Mouse (Mus musculus): ENCODE results near the gene Rnf144b.
A peak's percentile ranks its signal among the peaks of the same experiment; 100 is the strongest.

Rnf144b gene

DNA sequence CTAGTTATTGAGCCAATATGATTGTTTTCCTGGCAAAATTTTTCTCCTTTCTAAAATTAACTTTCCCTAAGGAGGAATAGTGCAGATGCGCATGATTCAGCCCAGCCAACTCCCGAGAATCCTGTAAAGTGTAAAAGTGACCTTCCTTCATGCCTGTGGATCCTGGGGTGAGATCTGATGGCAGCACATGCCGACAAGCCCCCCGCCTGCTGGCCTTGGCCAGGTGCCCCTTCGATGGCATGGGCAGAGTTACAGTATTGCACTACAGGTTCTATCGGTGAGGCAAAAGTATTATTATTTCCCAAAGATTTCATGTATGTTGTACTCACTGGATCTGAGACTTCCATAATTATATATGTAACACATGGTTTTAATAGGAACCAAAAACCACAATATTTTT is 2.5 kb downstream of the Rnf144b start:
- DNase-seq: no peak

DNA sequence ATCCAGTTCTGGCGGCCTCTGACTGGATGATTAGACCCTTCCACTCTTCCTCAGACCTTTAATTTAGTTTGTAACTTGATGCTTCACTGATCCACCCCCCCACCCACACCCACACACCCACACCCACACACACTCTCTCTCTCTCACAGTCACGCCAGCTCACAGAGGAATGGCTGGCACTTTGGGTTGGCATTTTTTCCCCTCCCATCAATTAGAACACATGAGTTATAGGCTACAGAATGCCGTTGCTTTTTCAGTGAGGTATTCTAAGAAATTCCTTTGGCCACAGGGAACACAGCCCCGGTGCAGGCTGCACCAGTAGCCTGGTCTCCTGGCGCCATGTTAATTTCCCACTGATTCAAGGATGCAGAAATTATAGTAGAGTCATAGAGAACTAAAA is 3.1 kb downstream of the Rnf144b start:
- DNase-seq: no peak

DNA sequence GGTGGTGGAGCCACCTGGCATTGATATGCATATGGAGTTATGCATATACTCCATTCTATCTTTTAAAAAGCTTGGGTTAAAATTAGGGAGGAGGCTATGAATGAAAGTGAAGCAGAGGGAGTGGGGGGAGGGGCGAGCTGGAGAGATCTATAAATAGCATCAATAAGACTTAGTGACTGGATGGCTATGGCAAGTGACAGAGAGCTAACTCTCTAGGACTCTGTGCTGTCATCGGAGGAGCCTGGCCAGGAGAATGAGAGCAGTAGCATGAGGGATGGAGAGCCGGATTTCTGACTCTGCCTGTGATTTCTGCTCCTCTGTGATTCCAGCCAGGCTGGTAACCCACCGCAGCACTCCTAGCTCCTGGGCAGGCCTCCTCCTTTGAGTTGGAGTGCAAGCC is 6.6 kb downstream of the Rnf144b start:
- no peak for DNase-seq

- no peak for DNase-seq
These were observed 10.6 kb downstream of the Rnf144b start for GRCm38 (mm10) chr13:47133058-47133457.

DNA sequence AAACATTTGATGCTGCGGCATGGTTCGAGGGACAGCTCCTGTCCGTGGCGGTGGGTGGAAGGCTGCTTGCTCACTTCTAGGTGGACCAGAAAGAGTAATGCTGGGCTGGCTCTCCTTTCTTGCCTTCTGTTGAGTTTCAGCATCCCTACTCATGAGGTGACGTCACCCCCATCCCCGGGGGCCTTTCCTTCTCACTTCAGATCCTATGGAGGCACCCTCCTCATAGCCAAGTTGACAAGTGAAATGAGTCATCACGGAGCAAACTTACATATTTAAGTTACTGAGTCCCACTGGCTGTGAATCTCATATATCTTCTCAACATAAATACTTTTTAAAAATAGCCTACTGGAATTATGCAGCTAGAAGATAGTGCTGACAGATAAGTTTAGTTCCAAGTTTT is 12.4 kb downstream of the Rnf144b start:
- peak; percentile 48 for DNase-seq

GRCm38 (mm10) chr13:47135741-47136140 is 13.3 kb downstream of the Rnf144b start:
- no peak for DNase-seq

DNA sequence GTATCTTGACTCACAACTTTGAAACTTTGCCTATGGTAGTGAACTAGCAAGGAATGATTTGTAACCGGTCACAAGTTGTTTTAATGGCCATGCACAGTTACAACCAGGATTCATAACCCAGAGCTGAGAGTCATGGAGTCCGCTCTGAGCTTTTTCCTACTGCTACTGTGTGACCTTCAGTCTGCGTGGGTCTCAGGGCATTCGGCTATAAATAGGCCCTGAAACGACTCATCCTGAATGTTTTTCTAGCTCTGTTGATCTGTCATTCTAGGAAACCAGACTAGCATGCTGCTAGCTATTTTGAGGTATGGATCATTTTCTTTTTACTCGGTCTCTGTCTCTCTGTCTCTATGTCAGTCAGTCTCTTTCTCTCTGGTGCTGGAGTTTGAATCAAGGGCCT is 20.3 kb downstream of the Rnf144b start:
- no peak for DNase-seq

DNA sequence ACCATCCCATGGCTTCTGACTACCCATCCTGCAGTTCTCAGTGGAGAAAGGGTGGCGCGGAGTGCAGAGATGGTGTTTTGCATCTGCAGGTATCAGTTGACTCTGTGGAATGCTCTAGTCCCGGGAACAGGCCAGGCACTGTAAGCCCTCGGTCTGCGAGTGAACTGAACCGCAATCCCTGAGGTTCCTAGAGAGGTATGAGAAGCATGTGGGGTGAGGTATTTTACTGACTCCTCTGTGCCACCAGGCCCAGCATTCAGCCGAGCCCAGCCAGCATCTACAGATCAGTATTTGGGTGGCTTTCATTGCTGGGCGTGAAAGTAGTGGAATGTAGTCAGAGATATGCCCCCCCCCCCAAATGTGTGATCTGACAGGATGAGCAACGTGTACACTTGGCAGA is 23.5 kb downstream of the Rnf144b start:
- DNase-seq: no peak

- DNase-seq: no peak
These were observed 23.9 kb downstream of the Rnf144b start for GRCm38 (mm10) chr13:47146388-47146787.

DNA sequence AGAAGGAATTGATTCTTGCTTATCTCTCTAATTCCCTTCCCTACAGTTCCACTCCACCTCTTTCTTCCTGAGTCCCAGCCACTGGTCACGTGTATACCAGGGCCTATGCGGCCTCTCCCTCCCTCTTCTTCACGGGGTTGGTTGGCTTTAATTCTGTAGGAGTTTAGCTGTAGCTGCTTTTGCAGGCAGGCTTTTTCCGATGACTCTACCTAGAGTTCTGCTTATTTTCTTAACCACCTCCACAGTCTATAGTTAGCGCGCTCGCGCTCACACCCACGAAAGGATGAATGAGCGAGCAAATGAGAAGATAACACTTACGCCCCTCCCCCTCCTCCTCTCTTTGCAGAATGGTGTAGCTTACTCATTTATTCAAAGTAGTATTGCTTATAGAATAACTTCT is 26.1 kb downstream of the Rnf144b start:
- peak; percentile 71 for DNase-seq

- no peak for DNase-seq
These were observed 27.5 kb downstream of the Rnf144b start for GRCm38 (mm10) chr13:47149993-47150392.

GRCm38 (mm10) chr13:47151060-47151459 is 28.6 kb downstream of the Rnf144b start:
- no peak for DNase-seq

GRCm38 (mm10) chr13:47152390-47152789 is 29.9 kb downstream of the Rnf144b start:
- no peak for DNase-seq

- DNase-seq: no peak
These were observed 30.8 kb downstream of the Rnf144b start for GRCm38 (mm10) chr13:47153206-47153605.

- no peak for DNase-seq
These were observed 32.4 kb downstream of the Rnf144b start for GRCm38 (mm10) chr13:47154866-47155265.

DNA sequence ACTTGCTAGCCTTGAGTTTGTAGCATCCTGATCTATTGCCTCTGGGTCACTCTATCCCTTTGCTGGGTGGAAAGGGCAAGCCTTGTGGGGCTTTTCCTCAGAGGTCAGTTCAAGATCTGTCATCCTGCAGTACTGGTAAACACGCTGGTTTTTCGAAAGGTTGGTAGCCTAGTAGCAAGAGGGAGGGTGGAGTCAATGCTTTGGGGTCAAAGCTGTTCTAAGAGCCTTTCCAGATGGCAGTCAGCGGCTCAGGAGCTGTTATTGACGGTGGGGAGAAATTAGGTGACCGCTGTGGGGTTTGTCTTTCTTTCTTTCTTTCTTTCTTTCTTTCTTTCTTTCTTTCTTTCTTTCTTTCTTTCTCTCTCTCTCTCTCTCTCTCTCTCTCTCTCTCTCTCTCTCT is 34.4 kb downstream of the Rnf144b start:
- no peak for DNase-seq

GRCm38 (mm10) chr13:47162001-47162400 is 39.5 kb downstream of the Rnf144b start:
- no peak for DNase-seq

- DNase-seq: no peak
These were observed 42.3 kb downstream of the Rnf144b start for GRCm38 (mm10) chr13:47164732-47165131.

DNA sequence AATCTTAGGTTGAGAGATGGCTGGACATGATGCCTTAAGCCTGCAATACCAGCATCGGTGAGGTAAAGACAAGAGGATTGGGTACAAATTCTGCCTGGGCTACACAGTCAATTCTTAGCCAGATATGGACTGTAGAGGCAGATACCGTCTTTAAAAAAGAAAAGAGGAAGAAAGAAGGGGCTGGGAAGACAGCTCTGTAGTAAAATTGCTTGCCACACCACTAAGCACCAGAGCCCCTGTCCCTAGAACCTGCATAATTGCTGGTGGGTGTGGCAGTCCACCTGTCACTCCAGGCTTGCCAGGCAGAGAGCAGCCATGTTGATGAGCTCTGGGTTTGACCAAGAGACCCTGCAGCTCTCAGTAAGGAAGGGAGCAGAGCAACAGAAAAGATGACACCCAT is 42.8 kb downstream of the Rnf144b start:
- DNase-seq: no peak

DNA sequence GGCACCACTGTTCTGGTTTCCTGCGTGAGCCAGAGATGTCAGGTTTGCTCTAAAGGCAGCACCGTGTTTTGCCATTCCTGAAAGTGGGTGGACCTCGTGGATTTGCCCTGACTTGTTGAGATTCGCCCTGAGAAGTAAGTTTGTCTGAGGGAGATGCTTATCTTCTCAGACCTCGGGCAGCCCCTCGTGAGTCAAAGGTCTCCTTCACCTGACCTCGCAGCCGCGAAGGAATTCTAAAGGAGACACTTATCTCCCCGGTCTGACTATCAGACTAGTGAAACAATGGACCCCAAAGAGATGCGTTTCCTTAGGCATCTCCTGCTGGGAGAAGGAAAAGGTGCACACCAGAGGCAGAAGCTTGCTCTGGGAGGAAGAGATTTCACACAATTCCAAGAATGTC is 46.0 kb downstream of the Rnf144b start:
- DNase-seq: no peak

- no peak for DNase-seq
These were observed 47.6 kb downstream of the Rnf144b start for GRCm38 (mm10) chr13:47170026-47170425.

DNA sequence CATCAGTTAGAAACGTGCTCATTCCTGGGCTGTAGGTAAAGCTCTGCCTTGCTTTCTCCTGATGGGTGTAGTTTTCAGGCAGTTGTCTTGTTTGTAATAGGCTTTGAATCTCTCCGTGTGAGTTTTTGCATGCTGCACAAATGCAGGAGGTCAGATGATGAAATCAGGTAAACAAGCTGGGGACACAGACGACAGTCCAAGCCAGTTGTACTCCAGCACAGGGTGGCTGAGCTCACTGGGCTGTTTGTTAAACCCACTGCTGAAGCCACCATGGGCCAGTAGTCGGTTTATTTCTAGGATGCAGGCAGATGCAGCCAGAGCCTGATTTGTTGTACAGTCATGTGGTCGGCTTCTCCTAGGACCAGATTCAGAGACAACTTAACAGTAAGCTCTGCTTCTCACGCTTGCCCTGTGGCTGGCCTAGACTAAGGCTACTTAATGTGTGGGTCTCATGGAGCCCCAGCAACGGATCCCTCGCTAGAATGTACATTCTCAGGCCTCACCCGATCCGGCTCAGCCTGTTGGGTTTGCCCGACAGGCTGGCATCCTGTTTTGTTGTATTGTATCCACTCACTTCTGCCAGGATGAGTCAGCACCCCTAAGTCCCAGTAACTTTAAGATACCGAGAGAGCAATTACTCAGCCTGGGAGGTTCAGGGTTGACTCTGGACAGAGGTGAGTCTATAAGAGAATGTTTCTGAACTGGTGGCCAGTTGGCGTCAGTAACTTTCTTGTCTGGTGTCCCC is 48.5 kb downstream of the Rnf144b start:
- DNase-seq: no peak

DNA sequence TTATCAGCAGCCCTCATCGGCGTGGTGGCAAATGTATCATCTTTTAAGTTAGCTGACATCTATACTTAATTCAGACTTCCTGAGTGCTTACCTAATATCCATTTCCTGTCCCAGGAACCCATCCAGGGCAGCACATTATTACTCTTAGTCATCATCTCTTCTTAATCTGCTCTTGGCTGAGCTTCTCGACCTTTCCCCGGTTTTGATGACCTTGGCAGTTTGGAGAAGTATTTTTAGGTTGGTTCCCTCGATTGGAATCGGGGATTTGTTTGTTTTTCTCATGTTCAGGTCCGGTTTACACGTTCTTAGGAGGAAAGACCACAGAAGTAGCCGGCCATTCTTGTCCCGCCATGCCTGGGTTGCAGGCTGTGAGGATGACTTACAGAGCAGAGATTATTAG is 50.4 kb downstream of the Rnf144b start:
- no peak for DNase-seq

DNA sequence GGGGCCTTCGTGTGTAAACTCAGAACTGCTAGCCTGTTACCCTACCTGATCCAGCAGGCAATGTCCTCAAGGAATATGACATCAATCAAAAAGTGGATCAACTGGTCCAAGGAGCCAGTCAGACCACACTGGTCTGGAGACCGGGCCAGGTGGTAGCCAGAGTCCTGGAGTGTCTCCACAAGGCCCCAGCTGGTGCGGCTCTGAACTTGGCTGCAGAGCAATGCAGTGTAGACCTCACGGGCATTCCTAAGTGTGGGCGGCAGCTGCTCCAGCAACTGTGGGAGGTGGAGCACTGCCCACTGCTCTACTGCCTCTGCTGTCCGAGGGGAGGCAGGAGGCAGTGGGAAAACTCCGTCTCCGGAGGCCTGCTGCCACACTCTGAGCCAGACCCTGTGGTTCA is 55.7 kb downstream of the Rnf144b start:
- DNase-seq: no peak

- DNase-seq: no peak
These were observed 58.3 kb downstream of the Rnf144b start for GRCm38 (mm10) chr13:47180776-47181175.

Measured in right cerebral cortex, postnatal 14 days (tissue).